Mouse (Mus musculus): Measurements from ENCODE around the gene Nup85.
A peak's percentile ranks its signal among the peaks of the same experiment; 100 is the strongest.

GRCm38 (mm10) chr11:115631505-115631890, 67.3 kb downstream of the Nup85 start:
- no peak for TF ChIP-seq ZKSCAN1 (IDR thresholded peaks at IDR 0.05; ENCODE audit: borderline replicate concordance, low read depth, low read length)
- TF ChIP-seq POLR2A (IDR thresholded peaks at IDR 0.05; ENCODE audit: low read depth, low read length), result no peak; the same call in 1 of the 2 replicates
- TF ChIP-seq ZNF384 (IDR thresholded peaks at IDR 0.05; ENCODE audit: low read depth, low read length), result no peak
- TF ChIP-seq CTCF (conservative IDR thresholded peaks at IDR 0.05 in 1 of 2, IDR thresholded peaks at IDR 0.05 in 1 of 2; ENCODE audit: low read depth in 2 of 2, low read length in 2 of 2), result peak; percentile 73 to 74
- peak; percentile 67 for TF ChIP-seq RAD21 (IDR thresholded peaks at IDR 0.05; ENCODE audit: low read depth, low read length)
- TF ChIP-seq MAFK (IDR thresholded peaks at IDR 0.05; ENCODE audit: insufficient replicate concordance, low read length), result no peak
- TF ChIP-seq BHLHE40 (IDR thresholded peaks at IDR 0.05; ENCODE audit: low read depth, low read length), result no peak
- TF ChIP-seq KAT2A (IDR thresholded peaks at IDR 0.05; ENCODE audit: insufficient replicate concordance, low read length), result no peak
- TF ChIP-seq CHD2 (IDR thresholded peaks at IDR 0.05; ENCODE audit: low read length), result no peak
- TF ChIP-seq EP300 (IDR thresholded peaks at IDR 0.05; ENCODE audit: low read length), result no peak
- TF ChIP-seq USF1 (IDR thresholded peaks at IDR 0.05; ENCODE audit: low read depth, low read length), result no peak
- peak; percentile 65 for TF ChIP-seq SMC3 (IDR thresholded peaks at IDR 0.05; ENCODE audit: low read depth, low read length)
- 0 out of 2 replicates have a peak, but pooled peaks have one; percentile 24 for TF ChIP-seq MYC (IDR thresholded peaks at IDR 0.05; ENCODE audit: low read depth, low read length)

Data from CH12.LX (cell line).